Mouse (Mus musculus): ENCODE results near the gene Olfr869.

Olfr869 gene

GRCm38 (mm10) chr9:20128709-20129108, at the start of gene Olfr869:
Olfr869 (plus strand) TSS chr9:20129009.
- DNase-seq: no peak

- DNase-seq: no peak
Observed at GRCm38 (mm10) chr9:20098326-20098725, 30.5 kb upstream of the Olfr869 start, which contains the start of gene Olfr868. Olfr868 (plus strand) TSS chr9:20098626.

- no peak for DNase-seq
Observed at GRCm38 (mm10) chr9:20149706-20150105, 20.9 kb downstream of the Olfr869 start.

- DNase-seq: no peak
Observed at GRCm38 (mm10) chr9:20173957-20174356, 45.1 kb downstream of the Olfr869 start, which contains the start of gene Olfr870. Olfr870 (minus strand) TSS chr9:20174057.

- no peak for DNase-seq
Observed at GRCm38 (mm10) chr9:20179463-20179862, 50.7 kb downstream of the Olfr869 start.

Measured in thymus, postnatal 25 days (tissue).